Mouse (Mus musculus) hindlimb bud, embryonic 11.5 days (tissue): ENCODE data around the gene Chfr.
"Not testable (repeated sequence)": the region's sequence is repeated elsewhere in the genome, so short reads cannot be mapped to it uniquely, and the experiment has no call there.

ENCODE experiments used
- DNase-seq: peaks from one replicate; pipeline ENCODE4 v3.0.0-alpha.2; 2012; ENCODE audit warnings: low read depth, low spot score; ENCODE audit errors: extremely low spot score

Gene Chfr

DNA sequence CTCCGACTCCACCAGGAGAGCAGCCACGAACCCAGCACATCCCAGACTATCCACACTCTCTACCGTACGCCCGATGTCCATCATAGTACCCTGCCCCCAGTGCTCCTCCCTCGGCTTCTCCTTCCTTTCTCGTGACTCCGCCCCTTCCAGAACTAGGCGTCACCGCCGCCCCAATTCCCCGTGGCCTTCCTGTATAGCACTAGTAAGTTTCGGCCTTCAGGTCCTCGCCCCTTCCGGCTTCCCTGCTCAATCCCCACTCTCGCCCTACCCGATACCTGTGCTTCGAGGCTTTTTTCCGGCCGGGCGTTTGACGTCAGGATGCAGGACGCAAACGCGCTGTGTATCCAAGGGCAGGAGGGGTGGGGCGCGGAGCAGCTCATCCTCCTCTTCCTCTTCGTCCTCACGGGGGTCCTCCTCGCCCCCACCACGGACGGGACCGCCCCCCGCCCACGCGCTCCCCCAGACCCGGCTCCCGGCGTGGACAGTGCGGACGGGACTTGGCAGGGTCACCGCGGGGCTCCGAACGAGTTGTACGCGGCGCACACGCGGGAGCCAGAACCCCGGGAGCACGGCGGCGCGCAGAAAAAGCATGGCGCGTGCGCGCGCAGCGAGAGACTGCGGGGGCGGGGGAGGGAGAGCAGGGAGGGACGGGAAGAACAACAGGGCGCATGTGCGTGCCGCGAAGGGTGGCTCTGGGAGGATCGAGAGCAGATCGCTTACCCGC, 27.9 kb upstream of the Chfr start, which contains the start of gene Gtpbp6:
TSS of gene Gtpbp6 (minus strand) at position 617 of the 724 bp plus-strand sequence.
- peak; percentile 77 for DNase-seq

- DNase-seq, result peak; percentile 77
Measured at GRCm38 (mm10) chr5:110108305-110108628, 27.4 kb upstream of the Chfr start.

GRCm38 (mm10) chr5:110109991-110110441, 25.6 kb upstream of the Chfr start, which contains the start of gene Zfp605:
Gene Zfp605 (plus strand): TSS chr5:110110092.
- DNase-seq, result peak; percentile 79

DNA sequence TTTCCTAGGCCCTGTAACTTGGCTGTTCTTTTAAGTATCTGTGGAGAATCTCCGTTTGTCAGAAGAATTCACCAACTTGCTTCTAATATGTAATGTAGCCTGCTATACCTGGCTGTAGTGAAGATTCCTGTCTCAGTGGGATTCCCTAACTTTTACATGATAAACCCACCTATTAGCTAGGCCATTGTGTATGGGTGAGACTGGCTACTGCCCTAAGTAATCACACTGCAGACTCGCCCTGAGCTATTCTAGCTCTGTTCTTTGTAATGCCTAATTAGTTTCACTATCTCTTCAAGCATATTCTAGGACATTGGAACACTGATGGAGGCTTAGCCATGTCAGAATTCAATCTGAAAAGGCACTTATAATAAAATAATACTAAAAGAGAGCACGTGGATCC, 13.3 kb upstream of the Chfr start:
- not testable (repeated sequence) for DNase-seq

- no peak for DNase-seq
Measured at GRCm38 (mm10) chr5:110136087-110136464, 434 bp downstream of the Chfr start.

GRCm38 (mm10) chr5:110137816-110138215, 2.2 kb downstream of the Chfr start:
- no peak for DNase-seq

- no peak for DNase-seq
Measured at GRCm38 (mm10) chr5:110139325-110139724, 3.7 kb downstream of the Chfr start.

GRCm38 (mm10) chr5:110140424-110140823, 4.8 kb downstream of the Chfr start:
- DNase-seq, result no peak

- DNase-seq, result no peak
Measured at GRCm38 (mm10) chr5:110142309-110142708, 6.7 kb downstream of the Chfr start.

DNA sequence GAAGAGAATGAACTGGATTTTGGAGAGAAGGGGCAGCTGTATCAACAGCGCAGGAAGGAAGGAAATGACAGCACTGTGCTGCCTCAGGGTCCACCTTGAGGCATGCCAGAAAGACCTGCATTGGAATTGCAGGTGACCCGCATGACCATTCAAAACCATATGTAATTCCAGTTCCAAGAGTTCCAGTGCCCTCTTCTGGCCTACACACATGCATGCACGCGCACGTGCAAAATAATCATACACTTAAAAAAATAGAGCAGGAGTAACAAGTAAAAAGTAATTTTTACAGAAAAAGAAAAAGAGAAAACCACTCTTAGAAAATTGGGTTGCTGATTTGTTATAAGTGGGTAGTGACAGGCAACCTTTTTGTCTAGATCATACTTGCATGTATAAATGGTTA, 7.4 kb downstream of the Chfr start:
- no peak for DNase-seq

- DNase-seq, result no peak
Measured at GRCm38 (mm10) chr5:110169374-110169773, 33.7 kb downstream of the Chfr start.

DNA sequence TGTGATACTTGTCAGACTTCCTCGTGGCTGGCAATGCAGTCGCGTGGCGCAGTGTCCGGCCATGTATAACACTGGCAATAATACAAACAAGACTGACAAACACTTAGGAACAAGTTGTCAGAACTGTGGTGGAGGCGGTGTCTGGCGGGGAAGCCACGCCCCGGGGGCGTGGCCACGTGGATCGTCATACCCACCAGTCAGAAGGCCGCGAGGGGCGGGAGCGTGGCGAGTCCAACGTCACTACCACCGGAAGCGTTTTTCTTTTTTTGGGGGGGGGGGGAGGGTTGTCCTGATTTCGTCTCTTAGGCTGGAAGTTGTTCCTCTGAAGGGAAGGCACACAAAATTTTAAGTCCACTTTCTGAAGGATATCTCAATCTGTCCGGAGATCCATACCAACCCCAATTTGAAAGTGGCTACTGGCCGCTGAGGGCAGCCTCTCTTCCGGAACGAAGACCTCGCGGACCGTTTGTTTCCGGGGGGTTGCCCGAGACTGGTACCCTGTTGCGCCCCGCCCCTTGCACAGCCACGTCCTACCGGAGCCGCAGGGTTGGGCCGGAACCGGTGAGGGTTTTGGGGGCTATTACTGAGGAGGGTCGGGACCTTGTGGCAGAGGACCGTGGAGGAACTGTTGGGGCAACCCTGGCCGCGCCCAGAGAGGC, 40.8 kb downstream of the Chfr start, which contains the start of gene Golga3:
TSS of gene Golga3 (plus strand) at position 340 of the 659 bp plus-strand sequence.
- DNase-seq, result peak; percentile 88

DNA sequence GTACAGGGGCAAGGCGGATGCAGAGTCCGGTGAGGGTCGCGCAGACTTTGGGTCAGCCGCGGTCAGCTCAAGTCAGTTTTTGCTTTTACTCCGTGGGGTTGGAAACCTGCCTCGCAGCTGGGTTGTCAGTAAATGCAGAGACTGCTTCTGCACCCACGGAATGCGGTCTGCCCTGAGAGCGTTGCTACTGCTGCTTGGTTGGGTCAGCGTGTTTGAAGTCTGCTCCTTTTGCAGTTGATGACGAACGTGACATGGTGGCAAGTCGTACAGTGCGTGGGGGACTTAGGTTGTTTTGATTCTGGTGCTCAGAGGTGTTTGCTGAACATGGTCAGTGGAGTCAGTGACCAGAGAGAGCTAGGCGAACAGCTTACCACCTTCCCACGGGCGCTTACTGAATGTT, 41.4 kb downstream of the Chfr start:
- no peak for DNase-seq

- DNase-seq, result no peak
Measured at GRCm38 (mm10) chr5:110178628-110179027, 43.0 kb downstream of the Chfr start.

- DNase-seq, result no peak
Measured at GRCm38 (mm10) chr5:110181716-110182115, 46.1 kb downstream of the Chfr start.

GRCm38 (mm10) chr5:110203164-110203895, 67.7 kb downstream of the Chfr start:
- no peak for DNase-seq

DNA sequence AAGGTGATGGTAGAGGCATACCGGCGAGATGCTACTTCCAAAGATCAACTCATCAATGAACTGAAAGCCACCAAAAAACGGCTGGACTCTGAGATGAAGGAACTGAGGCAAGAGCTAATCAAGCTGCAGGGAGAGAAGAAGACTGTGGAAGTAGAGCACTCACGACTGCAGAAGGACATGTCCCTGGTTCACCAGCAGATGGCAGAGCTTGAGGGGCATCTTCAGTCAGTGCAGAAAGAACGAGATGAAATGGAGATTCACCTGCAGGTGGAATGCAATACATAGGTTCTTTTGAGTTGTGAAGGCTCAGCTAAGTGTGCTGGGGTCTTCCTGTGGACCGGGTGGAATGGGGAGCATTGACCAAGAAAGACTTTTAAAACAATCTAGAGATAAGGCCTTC, 69.1 kb downstream of the Chfr start:
- DNase-seq, result no peak

GRCm38 (mm10) chr5:110211312-110211711, 75.7 kb downstream of the Chfr start:
- no peak for DNase-seq

- no peak for DNase-seq
Measured at GRCm38 (mm10) chr5:110216780-110217179, 81.1 kb downstream of the Chfr start.

DNA sequence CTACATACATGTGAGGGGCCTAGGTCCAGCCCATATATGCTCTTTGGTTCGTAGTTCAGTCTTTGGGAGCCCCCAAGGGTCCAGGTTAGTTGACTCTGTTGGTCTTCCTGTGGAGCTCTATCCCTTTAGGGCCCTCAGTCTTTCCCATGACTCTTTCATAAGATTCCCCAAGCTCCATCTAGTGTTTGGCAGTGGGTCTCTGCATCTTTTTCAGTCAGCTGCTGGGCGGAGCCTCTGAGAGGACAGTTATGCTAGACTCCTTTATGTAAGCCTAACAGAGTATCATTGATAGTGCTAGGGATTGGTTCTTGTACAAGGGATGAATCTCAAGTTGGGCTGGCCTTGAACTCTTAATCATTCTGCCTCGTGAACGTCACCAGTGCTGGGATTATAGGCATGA, 84.7 kb downstream of the Chfr start:
- DNase-seq, result no peak
